In the genomic region with DNA sequence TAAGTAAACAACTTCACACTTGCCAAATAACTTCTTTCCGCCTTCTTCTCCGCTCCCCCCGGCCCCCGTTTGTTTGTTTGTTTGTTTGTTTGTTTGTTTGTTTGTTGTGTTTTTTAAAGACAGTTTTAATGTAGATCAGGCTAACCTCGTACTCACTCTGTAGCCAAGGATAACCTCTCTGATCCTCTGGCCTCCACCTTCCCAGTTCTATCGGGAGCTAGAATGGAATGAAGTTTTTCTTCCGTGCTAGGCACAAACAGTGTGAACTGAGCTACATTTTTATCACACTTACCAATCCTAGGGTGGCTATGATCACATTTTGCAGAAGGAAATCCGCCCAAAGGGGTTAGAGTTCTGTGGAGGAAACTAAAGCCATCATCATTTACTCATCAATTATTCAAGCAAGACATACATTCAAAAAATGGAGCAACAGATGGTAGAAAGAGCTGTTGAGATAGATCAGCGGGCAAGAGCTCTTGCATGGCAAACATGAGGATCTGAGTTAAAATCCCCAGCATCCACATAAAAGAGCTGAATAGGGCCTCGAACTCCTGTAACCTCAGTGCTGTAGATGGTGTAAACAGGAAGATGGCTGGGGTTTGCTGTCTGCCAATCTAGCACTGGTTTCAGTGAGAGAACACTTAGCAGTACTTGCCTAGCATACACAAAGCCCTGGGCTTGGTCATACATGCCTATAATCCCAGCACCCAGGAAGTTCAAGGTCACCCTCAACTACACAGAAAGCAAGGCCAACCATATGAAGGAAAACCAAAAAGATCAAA, we compare ENCODE assay signal across 8 mouse cellular contexts. TPM values are rescaled to one million over a fixed set of nuclear protein-coding genes. Genes with fewer than 3 reads are reported as not detected.
DNase-seq lines count a peak whose midpoint lies in the region; ATAC-seq and TF ChIP-seq lines count a peak whose summit lies in the region.

No protein-coding gene starts in this region.

- ATAC-seq in limb, embryonic 15.5 days (ENCODE audit: insufficient number of reproducible peaks, low FRiP score, low TSS enrichment, low read depth): no peak

- no peak for TF ChIP-seq POLR2A in cerebellum, adult 2 months (IDR thresholded peaks at IDR 0.05; ENCODE audit: borderline replicate concordance, insufficient read depth, low read length)
- TF ChIP-seq POLR2A in testis, adult 2 months (IDR thresholded peaks at IDR 0.05; ENCODE audit: control insufficient read depth, low read depth, low read length): no peak

- peak overlapping the region; percentile 60 for H3K4me3 ChIP-seq in cerebellum, adult 2 months (replicated peaks; ENCODE audit: insufficient read depth, low read depth, low read length)
- peak overlapping the region; percentile 9 for H3K4me3 ChIP-seq in testis, adult 2 months (ENCODE audit: control insufficient read depth, low read depth, low read length)
- peak overlapping the region; percentile 93 for H3K4me3 ChIP-seq in limb, embryonic 15.5 days

- peak in 1 of 2 experiments; percentile 9 for DNase-seq in cerebellum, adult 2 months
- no peak for DNase-seq in cerebellum, adult 11 months
- no peak for DNase-seq in testis, postnatal 14 days (ENCODE audit: low spot score)
- peak; percentile 34 for DNase-seq in testis, postnatal 10 days (ENCODE audit: low spot score)
- DNase-seq in right cerebral cortex, adult 2 months (ENCODE audit: low spot score in 2 of 2): no peak
- DNase-seq in urinary bladder, postnatal 4 days (ENCODE audit: low spot score in 2 of 2): no peak

- H3K4me2 ChIP-seq in limb, embryonic 15.5 days: peak overlapping the region; percentile 76

- no peaks in the 10 kb centered on the region; the same call in 1 of the 2 replicates for H3K4me1 ChIP-seq in cerebellum, adult 2 months (ENCODE audit: control insufficient read depth, insufficient read depth, low read length)
- H3K4me1 ChIP-seq in testis, adult 2 months (ENCODE audit: control insufficient read depth, insufficient read depth, low read length): no peaks in the 10 kb centered on the region; the same call in 1 of the 2 replicates
- peaks cover 10% of the 10 kb centered on the region; the same call in 1 of the 2 replicates for H3K4me1 ChIP-seq in limb, embryonic 15.5 days

- no peak for TF ChIP-seq CTCF in cerebellum, adult 2 months (IDR thresholded peaks at IDR 0.05; ENCODE audit: borderline replicate concordance, insufficient read depth, low read depth, low read length)
- TF ChIP-seq CTCF in testis, adult 2 months (IDR thresholded peaks at IDR 0.05; ENCODE audit: control insufficient read depth, insufficient read depth, insufficient replicate concordance, low read depth, low read length): no peak

- H3K9ac ChIP-seq in limb, embryonic 15.5 days: no peak overlapping the region

- H3K36me3 ChIP-seq in testis, adult 2 months (ENCODE audit: control insufficient read depth, insufficient read depth, low read length): no peaks in the 10 kb centered on the region
- H3K36me3 ChIP-seq in limb, embryonic 15.5 days: no peaks in the 10 kb centered on the region

- no peaks in the 10 kb centered on the region for H3K9me3 ChIP-seq in limb, embryonic 15.5 days

- WGBS in cerebellum, adult 2 months: 43% methylated on average over 10 of the region's 10 CpGs
- WGBS in limb, embryonic 15.5 days: 49% methylated on average over 10 of the region's 10 CpGs

- no peaks in the 10 kb centered on the region for H3K27me3 ChIP-seq in cerebellum, adult 2 months (ENCODE audit: control insufficient read depth, insufficient read depth, low read length)
- no peaks in the 10 kb centered on the region for H3K27me3 ChIP-seq in testis, adult 2 months (ENCODE audit: control insufficient read depth, insufficient read depth, low read length)
- no peaks in the 10 kb centered on the region for H3K27me3 ChIP-seq in limb, embryonic 15.5 days

- no peak overlapping the region for H3K27ac ChIP-seq in cerebellum, adult 2 months (ENCODE audit: insufficient read depth, low read length)
- H3K27ac ChIP-seq in testis, adult 2 months (ENCODE audit: control insufficient read depth, insufficient read depth, low read depth, low read length): peak overlapping the region; percentile 57; the same call in 1 of the 2 replicates
- H3K27ac ChIP-seq in limb, embryonic 15.5 days: no peak overlapping the region

RNA-seq across cellular contexts. Expression of a gene that starts 0.7 kb away (rescaled TPM):
- 157 and 171 TPM in 2 replicates for polyA plus RNA-seq in cerebellum, adult 2 months (2012; rRNA removed)
- 92.4 and 96.3 TPM in 2 replicates for polyA plus RNA-seq in testis, adult 2 months (2012; rRNA removed)
- 62.6 and 65.6 TPM in 2 replicates for polyA plus RNA-seq in limb, embryonic 15.5 days (2015; fragmentation: Nextera tagmentation; extraction: Ambion mirVana)

RNA-seq across cellular contexts. Expression of a gene that starts 32.5 kb away (rescaled TPM):
- 270 and 273 TPM in 2 replicates for polyA plus RNA-seq in cerebellum, adult 2 months (2012; rRNA removed)
- polyA plus RNA-seq in testis, adult 2 months (2012; rRNA removed): 75.6 and 92.2 TPM in 2 replicates
- 274 and 281 TPM in 2 replicates for polyA plus RNA-seq in limb, embryonic 15.5 days (2015; fragmentation: Nextera tagmentation; extraction: Ambion mirVana)

RNA-seq across cellular contexts. Expression of a gene that starts 41.2 kb away (rescaled TPM):
- 494 and 510 TPM in 2 replicates for polyA plus RNA-seq in cerebellum, adult 2 months (2012; rRNA removed)
- 184 and 196 TPM in 2 replicates for polyA plus RNA-seq in testis, adult 2 months (2012; rRNA removed)
- polyA plus RNA-seq in limb, embryonic 15.5 days (2015; fragmentation: Nextera tagmentation; extraction: Ambion mirVana): 257 and 267 TPM in 2 replicates

Comparison
In these comparisons a context has a peak if more than half of its experiments do, and no peak if none do; other contexts are left out.
1. H3K4me3 ChIP-seq: peak in every context shown above with its lines; median percentile 93 in limb, embryonic 15.5 days; 60 in cerebellum, adult 2 months; 9 in testis, adult 2 months.